8 mouse cellular contexts compared by ENCODE assay signal in genomic region chr2:118389569-118389968, GRCm38 (mm10). TPM values are rescaled to one million over a fixed set of nuclear protein-coding genes. Genes with fewer than 3 reads are reported as not detected.
DNase-seq lines count a peak whose midpoint lies in the region; ATAC-seq and TF ChIP-seq lines count a peak whose summit lies in the region.

No protein-coding gene starts in this region.

- H3K36me3 ChIP-seq in kidney, embryonic 16.5 days (ENCODE audit: insufficient read depth, low read length), result no peaks in the 10 kb centered on the region
- no peaks in the 10 kb centered on the region for H3K36me3 ChIP-seq in embryonic facial prominence, embryonic 12.5 days
- no peaks in the 10 kb centered on the region for H3K36me3 ChIP-seq in intestine, postnatal 0 days (ENCODE audit: control insufficient read depth, insufficient read depth)
- H3K36me3 ChIP-seq in neural tube, embryonic 13.5 days, result no peaks in the 10 kb centered on the region

- H3K4me3 ChIP-seq in kidney, embryonic 16.5 days (ENCODE audit: low read length), result peak overlapping the region; percentile 64
- H3K4me3 ChIP-seq in embryonic facial prominence, embryonic 12.5 days, result peak overlapping the region; percentile 59
- peak overlapping the region; percentile 86 for H3K4me3 ChIP-seq in intestine, postnatal 0 days (ENCODE audit: low read depth, low read length)
- H3K4me3 ChIP-seq in neural tube, embryonic 13.5 days, result peak overlapping the region; percentile 81; the same call in 1 of the 2 replicates

- WGBS in kidney, embryonic 16.5 days, result 43% methylated on average over 3 of the region's 3 CpGs
- WGBS in embryonic facial prominence, embryonic 12.5 days, result 69% methylated on average over 3 of the region's 3 CpGs
- WGBS in intestine, postnatal 0 days, result 18% methylated on average over 3 of the region's 3 CpGs
- 78% methylated on average over 3 of the region's 3 CpGs for WGBS in neural tube, embryonic 13.5 days

- no peak for TF ChIP-seq CTCF in intestine, postnatal 0 days (IDR thresholded peaks at IDR 0.05; ENCODE audit: low read depth)

- no peak for ATAC-seq in kidney, embryonic 16.5 days (ENCODE audit: low FRiP score, low TSS enrichment)
- ATAC-seq in embryonic facial prominence, embryonic 12.5 days (ENCODE audit: insufficient number of reproducible peaks, insufficient read depth, low FRiP score, low TSS enrichment), result no peak
- no peak for ATAC-seq in intestine, postnatal 0 days
- ATAC-seq in neural tube, embryonic 13.5 days (ENCODE audit: low read depth), result no peak
- ATAC-seq in inflammation-experienced regulatory T-cells, adult 6 months, result no peak

- H3K9me3 ChIP-seq in kidney, embryonic 16.5 days (ENCODE audit: low read length), result no peaks in the 10 kb centered on the region
- no peaks in the 10 kb centered on the region for H3K9me3 ChIP-seq in embryonic facial prominence, embryonic 12.5 days
- H3K9me3 ChIP-seq in intestine, postnatal 0 days (ENCODE audit: control insufficient read depth), result no peaks in the 10 kb centered on the region
- no peaks in the 10 kb centered on the region for H3K9me3 ChIP-seq in neural tube, embryonic 13.5 days

- H3K9ac ChIP-seq in kidney, embryonic 16.5 days (replicated peaks; ENCODE audit: low read length), result peak overlapping the region; percentile 87; the same call in 1 of the 2 replicates
- H3K9ac ChIP-seq in embryonic facial prominence, embryonic 12.5 days, result peak overlapping the region; percentile 62; the same call in 1 of the 2 replicates
- no peak overlapping the region for H3K9ac ChIP-seq in intestine, postnatal 0 days (ENCODE audit: low read depth, low read length)
- no peak overlapping the region for H3K9ac ChIP-seq in neural tube, embryonic 13.5 days

- H3K4me2 ChIP-seq in kidney, embryonic 16.5 days (replicated peaks; ENCODE audit: low read depth, low read length), result peak overlapping the region; percentile 60
- peak overlapping the region; percentile 70 for H3K4me2 ChIP-seq in embryonic facial prominence, embryonic 12.5 days (replicated peaks)
- H3K4me2 ChIP-seq in intestine, postnatal 0 days (replicated peaks; ENCODE audit: low read depth), result peak overlapping the region; percentile 83
- H3K4me2 ChIP-seq in neural tube, embryonic 13.5 days, result peak overlapping the region; percentile 64

- peak overlapping the region; percentile 34; the same call in 1 of the 2 replicates for H3K27ac ChIP-seq in kidney, embryonic 16.5 days (ENCODE audit: low read length)
- no peak overlapping the region for H3K27ac ChIP-seq in embryonic facial prominence, embryonic 12.5 days
- H3K27ac ChIP-seq in intestine, postnatal 0 days (ENCODE audit: low read depth, low read length), result no peak overlapping the region
- no peak overlapping the region for H3K27ac ChIP-seq in neural tube, embryonic 13.5 days (replicated peaks)

- H3K27me3 ChIP-seq in kidney, embryonic 16.5 days (ENCODE audit: insufficient read depth, low read length), result no peaks in the 10 kb centered on the region
- no peaks in the 10 kb centered on the region for H3K27me3 ChIP-seq in embryonic facial prominence, embryonic 12.5 days
- H3K27me3 ChIP-seq in intestine, postnatal 0 days (replicated peaks; ENCODE audit: control insufficient read depth, insufficient read depth, low read length), result no peaks in the 10 kb centered on the region
- H3K27me3 ChIP-seq in neural tube, embryonic 13.5 days, result no peaks in the 10 kb centered on the region

- peaks cover 19% of the 10 kb centered on the region for H3K4me1 ChIP-seq in kidney, embryonic 16.5 days (ENCODE audit: insufficient read depth, low read length)
- H3K4me1 ChIP-seq in embryonic facial prominence, embryonic 12.5 days, result peaks cover 10% of the 10 kb centered on the region
- no peaks in the 10 kb centered on the region for H3K4me1 ChIP-seq in intestine, postnatal 0 days (replicated peaks; ENCODE audit: control insufficient read depth, insufficient read depth, low read length)
- peaks cover 20% of the 10 kb centered on the region for H3K4me1 ChIP-seq in neural tube, embryonic 13.5 days (replicated peaks)

- no peak for DNase-seq in kidney, adult 8-10 months
- DNase-seq in layer of hippocampus, adult 9-11 months, result no peak
- no peak for DNase-seq in cerebellum, adult 8-10 months

RNA-seq across cellular contexts. Expression of gene Eif2ak4, which starts 1.2 kb away (rescaled TPM):
- 12.5 and 13.4 TPM in 2 replicates for polyA plus RNA-seq in kidney, embryonic 16.5 days (2015; fragmentation: Nextera tagmentation; extraction: Ambion mirVana)
- polyA plus RNA-seq in embryonic facial prominence, embryonic 12.5 days (2016; fragmentation: Nextera tagmentation; extraction: Ambion mirVana), result 14.3 and 15.7 TPM in 2 replicates
- 3.7 and 3.8 TPM in 2 replicates for polyA plus RNA-seq in intestine, postnatal 0 days (2015; fragmentation: Nextera tagmentation; extraction: Ambion mirVana)
- polyA plus RNA-seq in neural tube, embryonic 13.5 days (2015; fragmentation: Nextera tagmentation; extraction: Ambion mirVana), result 7.7 and 8.0 TPM in 2 replicates
- polyA plus RNA-seq in inflammation-experienced regulatory T-cells, adult 6 months (2017; shearing (Covaris generic)), result 1 to 10 TPM; 2.9 to 4.8 (median 3.6) TPM

RNA-seq across cellular contexts. Expression of gene Gpr176, which starts 16.4 kb away (rescaled TPM):
- polyA plus RNA-seq in kidney, embryonic 16.5 days (2015; fragmentation: Nextera tagmentation; extraction: Ambion mirVana), result 1.4 and 1.5 TPM in 2 replicates
- 0.41 and 0.71 TPM in 2 replicates for polyA plus RNA-seq in embryonic facial prominence, embryonic 12.5 days (2016; fragmentation: Nextera tagmentation; extraction: Ambion mirVana)
- polyA plus RNA-seq in intestine, postnatal 0 days (2015; fragmentation: Nextera tagmentation; extraction: Ambion mirVana), result 0.57 and 0.84 TPM in 2 replicates
- 3.6 and 4.6 TPM in 2 replicates for polyA plus RNA-seq in neural tube, embryonic 13.5 days (2015; fragmentation: Nextera tagmentation; extraction: Ambion mirVana)
- under 1 TPM in 1 of 3 experiments, not detected in 2; 0.11 TPM for polyA plus RNA-seq in inflammation-experienced regulatory T-cells, adult 6 months (2017; shearing (Covaris generic))

Comparison
In these comparisons a context has a peak if more than half of its experiments do, and no peak if none do; other contexts are left out.
1. H3K9ac ChIP-seq: peak in kidney, embryonic 16.5 days (single experiment) and embryonic facial prominence, embryonic 12.5 days (single experiment); none in intestine, postnatal 0 days (single experiment) and neural tube, embryonic 13.5 days (single experiment).
2. Peak in every context shown above with its lines, with median percentiles within 50 percentile points of each other: H3K4me2 ChIP-seq and H3K4me3 ChIP-seq.